Mouse (Mus musculus): ENCODE measurements around the gene 4930524B15Rik. TPM values are rescaled to one million over a fixed set of nuclear protein-coding genes. Genes with fewer than 3 reads are reported as not detected.

Gene 4930524B15Rik
- polyA plus RNA-seq (2012): not detected in 2 replicates

GRCm38 (mm10) chr11:31965256-31966134 is at the start of gene 4930524B15Rik:
Gene 4930524B15Rik (plus strand): TSS chr11:31965592.

GRCm38 (mm10) chr11:32000281-32000680 is 34.9 kb downstream of the 4930524B15Rik start, which contains the start of gene Nsg2:
Gene Nsg2 (plus strand): TSS chr11:32000463.

Other genes starting within 250 kb of the 4930524B15Rik start
- 3.9 and 5.1 TPM in 2 replicates for gene Cpeb4, start 93.4 kb upstream of the 4930524B15Rik start, polyA plus RNA-seq (2012)
- gene Nsg2, start 34.9 kb downstream of the 4930524B15Rik start, polyA plus RNA-seq (2012): 0.28 and 0.29 TPM in 2 replicates
- 0.04 and 0.13 TPM in 2 replicates for gene Il9r, start 234.7 kb downstream of the 4930524B15Rik start, polyA plus RNA-seq (2012)
- 53.1 and 58.3 TPM in 2 replicates for gene Snrnp25, start 239.8 kb downstream of the 4930524B15Rik start, polyA plus RNA-seq (2012)